Mouse (Mus musculus) lung, embryonic 14.5 days (tissue): Measurements from ENCODE around the gene Usp24. TPM values are rescaled to one million over a fixed set of nuclear protein-coding genes. Genes with fewer than 3 reads are reported as not detected.
A peak's percentile ranks its signal among the peaks of the same experiment; 100 is the strongest.

ENCODE experiments used
- ATAC-seq: fragments of 200-750 bp; cut with Nextera tagmentation; 2 replicates; pipeline ENCODE4 v1.8.0; 2017; ENCODE audit warnings: mild to moderate bottlenecking, moderate TSS enrichment, moderate library complexity; ENCODE audit not compliant: insufficient read depth
- DNase-seq: peaks from one replicate; pipeline ENCODE4 v3.0.0-alpha.2; 2015
- H3K27ac ChIP-seq: fragments of 300-500 bp; sonication (generic); 2 replicates; pipeline ENCODE4 v1.5.1; 2014; ENCODE audit warnings: low read depth, mild to moderate bottlenecking, moderate library complexity
- H3K27me3 ChIP-seq: fragments of 300-500 bp; sonication (generic); 2 replicates; pipeline ENCODE4 v1.6.1; 2014; ENCODE audit warnings: low read length, control low read depth; ENCODE audit not compliant: insufficient read depth
- H3K36me3 ChIP-seq: fragments of 300-500 bp; sonication (generic); 2 replicates; pipeline ENCODE4 v1.6.1; 2014; ENCODE audit warnings: control low read depth; ENCODE audit not compliant: insufficient read depth
- H3K4me1 ChIP-seq: fragments of 300-500 bp; sonication (generic); 2 replicates; pipeline ENCODE4 v1.6.1; 2014; ENCODE audit warnings: antibody characterized with exemption, control low read depth; ENCODE audit not compliant: insufficient read depth
- H3K4me2 ChIP-seq: fragments of 300-500 bp; sonication (generic); 2 replicates; pipeline ENCODE4 v1.6.1; 2014; ENCODE audit warnings: mild to moderate bottlenecking
- H3K4me3 ChIP-seq: fragments of 300-500 bp; sonication (generic); 2 replicates; pipeline ENCODE4 v1.5.1; 2014; ENCODE audit warnings: low read depth, low read length
- H3K9ac ChIP-seq: fragments of 300-500 bp; sonication (generic); 2 replicates; pipeline ENCODE4 v1.6.1; 2014
- H3K9me3 ChIP-seq: fragments of 300-500 bp; sonication (generic); 2 replicates; pipeline ENCODE4 v1.6.1; 2016; ENCODE audit warnings: low read depth, low read length, control low read depth
- CTCF ChIP-seq: IDR thresholded peaks from 2 replicates; pipeline ENCODE4 v1.5.1; 2016; ENCODE audit warnings: antibody characterized with exemption, low read depth
- WGBS: fragments of 180-500 bp; shearing (Covaris S2); extraction: QIAGEN DNeasy Blood & Tissue Kit; methylation state at CpG from one replicate; pipeline ENCODE4 v1.1.7; 2014; 5-methylcytosine and 5-hydroxymethylcytosine counted together
- polyA plus RNA-seq: library from polyadenylated mRNA; unstranded; fragments of >200 nt; fragmentation: Nextera tagmentation; extraction: Ambion mirVana; gene quantifications from 2 replicates; pipeline ENCODE4 v1.2.1, GENCODE M21; 2014

The Usp24 gene
- 12.2 and 12.6 TPM in 2 replicates for polyA plus RNA-seq

DNA sequence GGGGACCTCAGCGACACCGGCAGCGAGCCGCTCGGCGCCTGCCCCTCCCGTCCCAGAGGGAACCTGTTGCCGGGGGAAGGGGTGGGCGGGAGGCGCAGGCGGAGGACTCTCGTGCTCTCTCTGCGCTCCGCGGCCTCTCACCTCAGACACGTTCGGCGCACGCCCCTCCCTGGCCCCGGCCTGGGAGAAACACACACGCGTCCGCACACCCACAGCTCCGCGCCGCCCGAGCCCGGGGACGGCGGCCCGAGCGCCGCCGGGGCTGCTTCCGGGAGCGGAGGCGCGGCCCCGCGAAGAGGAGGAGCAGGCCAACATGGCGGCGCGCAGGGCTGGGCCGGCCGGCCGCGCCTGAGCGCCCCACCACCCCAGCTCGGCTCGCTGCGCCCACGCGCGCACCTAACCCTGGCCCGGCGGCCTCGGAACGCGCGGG is at the start of gene Usp24:
Usp24 (plus strand) TSS at position 293 of the 430 bp plus-strand sequence.
- Histone ChIP-seq H3K36me3 (no peaks in the 10 kb centered on the region), H3K27me3 (no peaks in the 10 kb centered on the region), H3K4me3 (peak within 1 kb of the TSS; percentile 94), H3K27ac (peak within 1 kb of the TSS; percentile 90), H3K4me2 (peak within 1 kb of the TSS; percentile 80), H3K9ac (peak within 1 kb of the TSS; percentile 97), H3K4me1 (peaks cover 7% of the 10 kb centered on the region; the same call in 1 of the 2 replicates), H3K9me3 (no peaks in the 10 kb centered on the region)
- DNase-seq (peak; percentile 80), ATAC-seq (peak; percentile 92)
- under 1% methylated on average over 52 of the region's 60 CpGs for WGBS
- TF ChIP-seq CTCF: no peak

DNA sequence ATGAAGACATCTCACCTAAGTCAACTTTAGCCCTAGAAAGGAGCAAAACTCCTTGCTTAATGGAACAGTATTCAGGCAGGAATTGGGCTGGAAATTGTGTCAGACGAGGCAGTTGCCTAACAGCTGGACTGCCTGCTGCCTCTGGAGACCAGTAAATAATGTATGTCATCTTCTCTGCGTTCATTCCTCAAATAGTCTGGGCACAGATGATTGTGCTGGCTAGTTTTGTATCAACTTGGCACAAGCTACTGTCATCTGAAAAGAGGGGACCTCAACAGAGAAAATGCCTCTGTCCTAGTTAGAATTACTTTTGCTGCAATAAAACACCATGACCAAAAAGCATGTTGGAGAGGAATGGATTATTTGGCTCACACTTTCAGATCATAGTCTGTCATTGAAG is 39.1 kb upstream of the Usp24 start:
- Histone ChIP-seq H3K36me3 (no peaks in the 10 kb centered on the region), H3K9me3 (no peaks in the 10 kb centered on the region), H3K9ac (no peak overlapping the region), H3K4me1 (no peaks in the 10 kb centered on the region), H3K27me3 (no peaks in the 10 kb centered on the region), H3K4me3 (no peak overlapping the region), H3K4me2 (no peak overlapping the region), H3K27ac (no peak overlapping the region)
- TF ChIP-seq CTCF: no peak
- DNase-seq: no peak
- 39% methylated on average over 2 of the region's 2 CpGs for WGBS
- ATAC-seq: no peak

DNA sequence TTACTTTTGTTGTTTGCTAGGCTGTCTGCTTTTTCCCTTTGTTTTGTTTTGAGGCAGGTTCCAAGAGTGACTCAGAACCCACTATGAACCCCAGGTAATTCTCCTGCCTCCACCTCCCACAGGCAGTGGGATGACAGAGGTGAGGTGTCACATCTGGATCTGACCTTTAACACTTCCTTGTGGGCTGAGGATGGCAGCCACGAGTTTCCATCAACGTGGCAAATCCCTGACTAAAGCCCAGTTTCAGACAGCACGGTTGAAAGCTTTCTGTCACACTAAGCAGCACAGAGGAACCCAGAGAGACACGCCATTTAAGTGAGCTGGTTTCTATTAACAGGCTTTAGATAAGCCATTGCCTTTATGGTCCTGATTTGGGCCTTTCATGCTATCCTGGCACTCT is 36.8 kb upstream of the Usp24 start:
- no peak overlapping the region for H3K4me2 ChIP-seq
- WGBS: 23% methylated on average over 4 of the region's 4 CpGs
- no peaks in the 10 kb centered on the region for H3K27me3 ChIP-seq
- H3K4me1 ChIP-seq: no peaks in the 10 kb centered on the region
- H3K27ac ChIP-seq: no peak overlapping the region
- H3K36me3 ChIP-seq: no peaks in the 10 kb centered on the region
- DNase-seq (no peak), ATAC-seq (no peak)
- H3K9me3 ChIP-seq: no peaks in the 10 kb centered on the region
- no peak overlapping the region for H3K9ac ChIP-seq
- no peak overlapping the region for H3K4me3 ChIP-seq
- no peak for TF ChIP-seq CTCF

DNA sequence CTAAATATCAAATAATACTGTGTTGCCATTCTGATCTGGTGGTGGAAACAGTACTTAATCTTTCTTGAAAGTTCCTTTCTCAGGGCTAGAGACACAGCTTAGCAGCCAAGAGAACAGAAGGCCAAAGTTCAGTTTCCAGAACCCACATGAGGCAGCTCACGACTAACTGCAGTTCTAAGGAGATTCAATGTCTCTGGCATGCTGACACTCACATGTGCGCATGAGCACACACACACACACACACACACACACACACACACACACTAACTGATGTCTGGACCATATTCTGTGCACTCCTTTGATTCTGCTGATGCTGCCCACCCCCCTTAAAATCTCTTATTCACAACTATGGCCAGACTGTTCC is 34.9 kb upstream of the Usp24 start:
- ATAC-seq: no peak
- no peaks in the 10 kb centered on the region for H3K9me3 ChIP-seq
- 63% methylated on average over 2 of the region's 2 CpGs for WGBS
- H3K27me3 ChIP-seq: no peaks in the 10 kb centered on the region
- H3K27ac ChIP-seq: no peak overlapping the region
- no peak overlapping the region for H3K4me3 ChIP-seq
- no peaks in the 10 kb centered on the region for H3K4me1 ChIP-seq
- no peak for DNase-seq
- no peak overlapping the region for H3K9ac ChIP-seq
- no peaks in the 10 kb centered on the region for H3K36me3 ChIP-seq
- no peak for TF ChIP-seq CTCF
- H3K4me2 ChIP-seq: no peak overlapping the region

DNA sequence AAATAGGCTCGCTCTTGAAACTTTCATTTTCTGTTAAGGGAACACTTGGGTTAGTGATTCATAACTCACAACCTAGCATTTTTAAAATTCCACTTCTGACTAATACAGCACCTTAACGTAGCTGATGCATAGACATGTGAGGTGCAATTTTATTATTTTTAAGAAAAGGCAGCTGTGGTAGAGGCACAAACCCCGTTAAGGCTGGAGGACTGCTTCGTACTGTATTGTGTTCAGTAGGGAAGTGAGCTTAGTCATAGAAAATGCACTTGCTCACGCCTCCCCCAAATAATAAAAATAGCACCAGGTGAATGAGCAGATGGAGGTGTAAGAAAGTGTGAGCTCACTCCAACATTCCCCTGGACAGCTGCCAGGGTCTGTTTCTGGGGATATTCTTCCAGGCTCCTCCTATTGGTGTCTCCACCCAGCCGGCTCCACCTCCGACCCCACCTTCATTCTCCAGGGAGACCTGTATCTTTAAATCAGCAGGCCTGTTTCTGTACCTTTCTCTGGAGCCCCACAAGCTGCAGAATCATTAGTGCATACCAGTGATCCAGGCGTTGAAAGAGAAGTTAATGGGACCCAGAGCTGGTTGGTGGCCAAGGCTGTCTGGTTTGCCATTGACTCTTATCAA is 34.4 kb upstream of the Usp24 start:
- Histone ChIP-seq H3K36me3 (no peaks in the 10 kb centered on the region), H3K27me3 (no peaks in the 10 kb centered on the region), H3K4me1 (no peaks in the 10 kb centered on the region), H3K9ac (no peak overlapping the region), H3K9me3 (no peaks in the 10 kb centered on the region), H3K4me2 (no peak overlapping the region), H3K27ac (0 out of 2 replicates have a peak overlapping the region, but pooled peaks have one; percentile 6), H3K4me3 (no peak overlapping the region)
- TF ChIP-seq CTCF: no peak
- WGBS: 44% methylated on average over 8 of the region's 8 CpGs
- ATAC-seq: peak; percentile 60
- peak; percentile 79 for DNase-seq

DNA sequence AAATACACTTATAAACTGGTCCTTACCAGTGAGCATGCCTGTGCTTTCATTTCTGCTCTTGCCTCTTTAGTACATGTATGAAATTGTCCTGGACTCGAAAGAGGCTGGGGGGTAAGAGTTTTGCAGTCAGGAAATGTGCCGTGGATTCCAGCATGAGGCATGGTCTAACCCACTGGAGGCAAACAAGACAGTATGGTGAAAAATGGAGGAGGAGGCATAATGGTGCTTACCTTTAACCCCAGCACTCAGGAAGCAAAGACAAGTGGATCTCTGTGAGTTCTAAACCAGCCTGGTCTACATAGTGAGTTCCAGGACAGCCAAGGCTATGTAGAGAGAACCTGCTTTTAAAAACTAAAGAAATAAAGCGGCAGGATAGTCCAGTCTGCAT is 33.9 kb upstream of the Usp24 start:
- ATAC-seq: no peak
- H3K9ac ChIP-seq: no peak overlapping the region
- no peaks in the 10 kb centered on the region for H3K36me3 ChIP-seq
- no peak overlapping the region for H3K4me3 ChIP-seq
- no peak overlapping the region for H3K4me2 ChIP-seq
- 0 out of 2 replicates have a peak overlapping the region, but pooled peaks have one; percentile 6 for H3K27ac ChIP-seq
- TF ChIP-seq CTCF: no peak
- H3K27me3 ChIP-seq: no peaks in the 10 kb centered on the region
- 74% methylated on average over 3 of the region's 3 CpGs for WGBS
- no peaks in the 10 kb centered on the region for H3K9me3 ChIP-seq
- no peak for DNase-seq
- H3K4me1 ChIP-seq: no peaks in the 10 kb centered on the region

DNA sequence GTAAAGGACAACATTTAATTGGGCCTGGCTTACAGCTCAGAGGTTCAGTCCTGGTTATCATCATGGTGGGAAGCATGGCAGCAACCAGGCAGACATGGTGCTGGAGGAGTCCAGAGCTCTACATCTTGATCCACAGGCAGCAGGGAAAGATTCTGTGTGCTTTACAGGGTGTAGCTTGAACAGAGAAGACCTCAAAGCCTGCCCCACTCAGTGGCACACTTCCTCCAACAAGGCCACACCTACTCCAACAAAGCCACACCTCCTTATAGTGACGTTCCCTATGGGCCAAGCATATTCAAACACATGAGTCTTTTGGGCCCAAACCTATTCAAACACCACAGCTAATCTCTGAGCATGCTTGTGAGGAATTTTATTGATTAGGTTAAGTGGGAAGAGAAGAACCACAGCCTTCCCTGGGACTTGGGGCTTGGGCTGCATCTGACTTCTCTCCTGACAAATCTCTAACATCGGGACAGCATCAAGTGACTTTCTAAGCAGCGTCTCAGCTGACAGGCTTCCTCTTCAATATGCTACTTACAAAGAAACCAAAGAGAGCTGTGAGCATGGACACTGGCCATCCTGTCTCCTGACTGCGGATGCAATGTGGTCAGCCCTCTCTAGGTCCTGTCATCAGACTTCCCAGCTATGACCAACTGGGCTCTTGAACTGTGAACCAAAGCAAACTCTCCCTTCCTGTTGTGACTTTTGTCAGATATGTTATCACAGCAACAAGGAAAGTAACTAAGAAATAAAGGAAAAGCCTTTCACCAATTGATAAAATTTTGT is 28.9 kb upstream of the Usp24 start:
- 72% methylated on average over 4 of the region's 4 CpGs for WGBS
- H3K4me2 ChIP-seq: no peak overlapping the region
- no peaks in the 10 kb centered on the region for H3K36me3 ChIP-seq
- H3K9me3 ChIP-seq: no peaks in the 10 kb centered on the region
- H3K4me3 ChIP-seq: no peak overlapping the region
- ATAC-seq (no peak), DNase-seq (no peak)
- H3K9ac ChIP-seq: no peak overlapping the region
- no peaks in the 10 kb centered on the region for H3K4me1 ChIP-seq
- TF ChIP-seq CTCF: no peak
- no peaks in the 10 kb centered on the region for H3K27me3 ChIP-seq
- no peak overlapping the region for H3K27ac ChIP-seq
